ENCODE assay signal across 20 mouse cellular contexts in genomic region chr1:158386781-158387180, GRCm38 (mm10). TPM values are rescaled to one million over a fixed set of nuclear protein-coding genes. Genes with fewer than 3 reads are reported as not detected.
DNase-seq lines count a peak whose midpoint lies in the region; ATAC-seq and TF ChIP-seq lines count a peak whose summit lies in the region.
"Had no signal": no experiment of that assay in that cellular context is flagged by ENCODE, and none has a peak within 500 bp of the region (broad histone marks: within the 10 kb centered on the region; RNA-seq: fewer than 3 reads in every experiment).

No protein-coding gene starts in this region.

- no peak overlapping the region for H3K4me3 ChIP-seq in hindbrain, postnatal 0 days (ENCODE audit: low read length)
- H3K4me3 ChIP-seq in heart, embryonic 10.5 days: no peak overlapping the region
- no peak overlapping the region for H3K4me3 ChIP-seq in lung, postnatal 0 days (ENCODE audit: low read depth, low read length)
- H3K4me3 ChIP-seq: heart, embryonic 12.5 days; liver, embryonic 15.5 days had no signal

- no peaks in the 10 kb centered on the region for H3K9me3 ChIP-seq in hindbrain, postnatal 0 days (ENCODE audit: low read length)
- H3K9me3 ChIP-seq in heart, embryonic 10.5 days: no peaks in the 10 kb centered on the region
- H3K9me3 ChIP-seq in lung, postnatal 0 days (ENCODE audit: low read length): no peaks in the 10 kb centered on the region
- H3K9me3 ChIP-seq: heart, embryonic 12.5 days; liver, embryonic 15.5 days had no signal

- 13% methylated on average over 3 of the region's 3 CpGs for WGBS in hindbrain, postnatal 0 days
- 48% methylated on average over 3 of the region's 3 CpGs for WGBS in heart, embryonic 10.5 days
- WGBS in lung, postnatal 0 days: 26% methylated on average over 3 of the region's 3 CpGs

- ATAC-seq in hindbrain, postnatal 0 days: no peak
- ATAC-seq in lung, postnatal 0 days: no peak
- ATAC-seq: forebrain, embryonic 16.5 days had no signal

- no peak overlapping the region for H3K9ac ChIP-seq in hindbrain, postnatal 0 days (replicated peaks; ENCODE audit: low read length)
- no peak overlapping the region for H3K9ac ChIP-seq in lung, postnatal 0 days (replicated peaks; ENCODE audit: low read depth)
- H3K9ac ChIP-seq: heart, embryonic 12.5 days; liver, embryonic 15.5 days had no signal

- TF ChIP-seq CTCF in hindbrain, postnatal 0 days (IDR thresholded peaks at IDR 0.05; ENCODE audit: low read depth): no peak
- TF ChIP-seq CTCF in lung, postnatal 0 days (IDR thresholded peaks at IDR 0.05): no peak

- H3K36me3 ChIP-seq in hindbrain, postnatal 0 days (ENCODE audit: insufficient read depth, low read length): no peaks in the 10 kb centered on the region
- no peaks in the 10 kb centered on the region for H3K36me3 ChIP-seq in heart, embryonic 10.5 days
- no peaks in the 10 kb centered on the region for H3K36me3 ChIP-seq in lung, postnatal 0 days (ENCODE audit: insufficient read depth, low read length)
- H3K36me3 ChIP-seq: heart, embryonic 12.5 days; liver, embryonic 15.5 days had no signal

- no peaks in the 10 kb centered on the region for H3K27me3 ChIP-seq in hindbrain, postnatal 0 days (ENCODE audit: insufficient read depth, low read length)
- no peaks in the 10 kb centered on the region for H3K27me3 ChIP-seq in heart, embryonic 10.5 days (ENCODE audit: insufficient read depth, poor library complexity, severe bottlenecking)
- no peaks in the 10 kb centered on the region for H3K27me3 ChIP-seq in lung, postnatal 0 days (replicated peaks; ENCODE audit: insufficient read depth, low read length)
- H3K27me3 ChIP-seq: CH12.LX; heart, embryonic 12.5 days; liver, embryonic 15.5 days had no signal

- no peak overlapping the region for H3K4me2 ChIP-seq in hindbrain, postnatal 0 days (ENCODE audit: low read depth, low read length)
- no peak overlapping the region for H3K4me2 ChIP-seq in lung, postnatal 0 days (replicated peaks; ENCODE audit: low read depth, low read length)
- H3K4me2 ChIP-seq: heart, embryonic 12.5 days; liver, embryonic 15.5 days had no signal

- H3K27ac ChIP-seq in hindbrain, postnatal 0 days: peak overlapping the region; percentile 27; the same call in 1 of the 2 replicates
- H3K27ac ChIP-seq in heart, embryonic 10.5 days: no peak overlapping the region
- H3K27ac ChIP-seq in lung, postnatal 0 days (ENCODE audit: low read length): no peak overlapping the region
- H3K27ac ChIP-seq: liver, embryonic 15.5 days had no signal

- DNase-seq in embryo, embryonic 10 days (ENCODE audit: low spot score): peak; percentile 43
- DNase-seq in embryo, embryonic 9.5 days (ENCODE audit: extremely low spot score): no peak
- DNase-seq in kidney, postnatal 14 days: peak; percentile 19
- no peak for DNase-seq in kidney, adult 9 months
- peak; percentile 79 for DNase-seq in MN1 (ENCODE audit: low spot score)
- DNase-seq in hindbrain, postnatal 0 days (ENCODE audit: low spot score): peak; percentile 28
- DNase-seq in heart, embryonic 10.5 days (ENCODE audit: low spot score): no peak
- DNase-seq in lung, postnatal 0 days (ENCODE audit: low spot score): no peak
- DNase-seq: adrenal gland, postnatal 25 days; cerebellum, adult 2 months; heart, postnatal 36 days; kidney, adult 11 months; lung, postnatal 10 days; spleen, adult 18-20 months; thymus, adult 18-20 months had no signal

- H3K4me1 ChIP-seq in hindbrain, postnatal 0 days (ENCODE audit: insufficient read depth, low read length): no peaks in the 10 kb centered on the region; the same call in 1 of the 2 replicates
- no peaks in the 10 kb centered on the region for H3K4me1 ChIP-seq in heart, embryonic 10.5 days
- no peaks in the 10 kb centered on the region for H3K4me1 ChIP-seq in lung, postnatal 0 days (ENCODE audit: insufficient read depth, low read depth, low read length)
- H3K4me1 ChIP-seq: heart, embryonic 12.5 days; liver, embryonic 15.5 days had no signal

- no peak for TF ChIP-seq EP300 in lung, postnatal 0 days (IDR thresholded peaks at IDR 0.05)

RNA-seq across cellular contexts. Expression of gene Astn1, which starts 24.7 kb away (rescaled TPM):
- 137 and 163 TPM in 2 replicates for total RNA-seq in hindbrain, postnatal 0 days (2014; rRNA removed)
- polyA plus RNA-seq in hindbrain, postnatal 0 days (2015; fragmentation: Nextera tagmentation; extraction: Ambion mirVana): 29.4 and 31.0 TPM in 2 replicates
- 0.95 and 1.6 TPM in 2 replicates for polyA plus RNA-seq in heart, embryonic 10.5 days (2016; fragmentation: Nextera tagmentation; extraction: Ambion mirVana)
- 0.05 and 0.06 TPM in 2 replicates for polyA plus RNA-seq in lung, postnatal 0 days (2015; fragmentation: Nextera tagmentation; extraction: Ambion mirVana)
- total RNA-seq: megakaryocyte, adult 5-6 weeks had no signal

RNA-seq across cellular contexts. Expression of gene Brinp2, which starts 30.7 kb away (rescaled TPM):
- total RNA-seq in hindbrain, postnatal 0 days (2014; rRNA removed): 47.6 and 48.4 TPM in 2 replicates
- 31.8 and 33.7 TPM in 2 replicates for polyA plus RNA-seq in hindbrain, postnatal 0 days (2015; fragmentation: Nextera tagmentation; extraction: Ambion mirVana)
- 0.39 and 0.44 TPM in 2 replicates for polyA plus RNA-seq in heart, embryonic 10.5 days (2016; fragmentation: Nextera tagmentation; extraction: Ambion mirVana)
- polyA plus RNA-seq in lung, postnatal 0 days (2015; fragmentation: Nextera tagmentation; extraction: Ambion mirVana): 0.02 and 0.04 TPM in 2 replicates
- total RNA-seq: megakaryocyte, adult 5-6 weeks had no signal

Comparison
In these comparisons a context has a peak if more than half of its experiments do, and no peak if none do; other contexts are left out.
1. DNase-seq: peak in embryo, embryonic 10 days (single experiment), kidney, postnatal 14 days (single experiment), MN1 (single experiment) and hindbrain, postnatal 0 days (single experiment); none in embryo, embryonic 9.5 days (single experiment), kidney, adult 9 months (single experiment), heart, embryonic 10.5 days (single experiment) and lung, postnatal 0 days (single experiment).
2. RNA of gene Astn1, which starts 24.7 kb away (polyA plus RNA-seq): 29.4 to 31.0 TPM in hindbrain, postnatal 0 days; 0.95 to 1.6 TPM in heart, embryonic 10.5 days and 0.05 to 0.06 TPM in lung, postnatal 0 days; every median in the first group is over 10 times any median in the second.
3. RNA of gene Brinp2, which starts 30.7 kb away (polyA plus RNA-seq): 31.8 to 33.7 TPM in hindbrain, postnatal 0 days; 0.39 to 0.44 TPM in heart, embryonic 10.5 days and 0.02 to 0.04 TPM in lung, postnatal 0 days; every median in the first group is over 10 times any median in the second.